Mouse (Mus musculus) CH12.LX (cell line): ENCODE measurements around the gene Fam214a. TPM values are rescaled to one million over a fixed set of nuclear protein-coding genes. Genes with fewer than 3 reads are reported as not detected.

Source experiments
- DNase-seq: peaks from one replicate; pipeline ENCODE4 v3.0.0-alpha.2; 2013; ENCODE audit errors: extremely low read depth
- H3K27ac ChIP-seq: 2 replicates; pipeline ENCODE4 v1.5.1; 2012; ENCODE audit warnings: low read depth, mild to moderate bottlenecking, control low read depth, moderate library complexity; ENCODE audit not compliant: insufficient read depth
- H3K27me3 ChIP-seq: replicated peaks from 2 replicates; pipeline ENCODE3; 2012; ENCODE audit warnings: inconsistent platforms
- H3K36me3 ChIP-seq, 2 experiments: replicated peaks in 1 of 2; 2 replicates each; pipeline versions ENCODE3 to v1.6.1; 2012; ENCODE audit warnings: inconsistent platforms in 1 of 2, low read length in 1 of 2, mild to moderate bottlenecking in 1 of 2, mixed read lengths in 1 of 2, moderate library complexity in 1 of 2; ENCODE audit not compliant: control insufficient read depth in 1 of 2, insufficient read depth in 1 of 2
- H3K4me1 ChIP-seq, 2 experiments: 2 replicates each; pipeline ENCODE4 v1.6.1; 2012; ENCODE audit warnings: inconsistent platforms in 1 of 2, moderate library complexity in 1 of 2; ENCODE audit not compliant: insufficient read depth in 2 of 2, control insufficient read depth in 1 of 2
- H3K4me2 ChIP-seq: 2 replicates; pipeline ENCODE4 v1.6.1; 2012; ENCODE audit warnings: low read depth, mild to moderate bottlenecking, control low read depth; ENCODE audit not compliant: poor library complexity, insufficient read depth, severe bottlenecking
- H3K4me3 ChIP-seq, 3 experiments: fragments of 150-350 bp in 1 of 3; sonication (generic) in 1 of 3; replicated peaks in 1 of 3; 2 replicates each; pipeline versions ENCODE3 to v1.5.1; 2011 to 2012; ENCODE audit warnings: low read depth in 2 of 3, low read length in 2 of 3, mild to moderate bottlenecking in 2 of 3, moderate library complexity in 2 of 3, control low read depth in 1 of 3, improper control_type of control experiment in 1 of 3, inconsistent platforms in 1 of 3, mixed read lengths in 1 of 3; ENCODE audit not compliant: poor library complexity in 1 of 3
- H3K79me2 ChIP-seq: replicated peaks from 2 replicates; pipeline ENCODE4 v1.6.1; 2012; ENCODE audit warnings: mild to moderate bottlenecking, moderate library complexity; ENCODE audit not compliant: control insufficient read depth, poor library complexity, insufficient read depth, severe bottlenecking; ENCODE audit errors: extremely low read depth
- H3K9ac ChIP-seq: 2 replicates; pipeline ENCODE4 v1.6.1; 2012; ENCODE audit warnings: low read depth, mild to moderate bottlenecking, control low read depth, moderate library complexity; ENCODE audit not compliant: insufficient read depth
- H3K9me3 ChIP-seq: replicated peaks from 2 replicates; pipeline ENCODE3; 2012; ENCODE audit warnings: low read length, inconsistent platforms, mixed read lengths
- BHLHE40 ChIP-seq: IDR thresholded peaks from 2 replicates; pipeline ENCODE4 v1.6.1; 2011; ENCODE audit warnings: mild to moderate bottlenecking, low read depth, low read length, improper control_type of control experiment
- CHD1 ChIP-seq: IDR thresholded peaks from 2 replicates; pipeline ENCODE4 v1.6.1; 2012; ENCODE audit warnings: low read depth, low read length, improper control_type of control experiment, inconsistent platforms
- EP300 ChIP-seq: IDR thresholded peaks from 2 replicates; pipeline ENCODE4 v1.6.1; 2011; ENCODE audit warnings: low read length, improper control_type of control experiment
- ETS1 ChIP-seq: conservative IDR thresholded peaks from 2 replicates; pipeline ENCODE4 v1.6.1; 2012; ENCODE audit warnings: low read depth, mild to moderate bottlenecking, inconsistent platforms, low read length, improper control_type of control experiment, moderate library complexity
- HCFC1 ChIP-seq: IDR thresholded peaks from 2 replicates; pipeline ENCODE4 v1.6.1; 2012; ENCODE audit warnings: low read depth, mild to moderate bottlenecking, inconsistent platforms, low read length, improper control_type of control experiment
- JUND ChIP-seq: conservative IDR thresholded peaks from 2 replicates; pipeline ENCODE4 v1.6.1; 2011; ENCODE audit warnings: low read depth, low read length, improper control_type of control experiment
- KAT2A ChIP-seq: IDR thresholded peaks from 2 replicates; pipeline ENCODE4 v1.6.1; 2012; ENCODE audit warnings: low read length, improper control_type of control experiment, inconsistent platforms; ENCODE audit not compliant: insufficient replicate concordance
- MAFK ChIP-seq: IDR thresholded peaks from 2 replicates; pipeline ENCODE4 v1.6.1; 2011; ENCODE audit warnings: low read length, improper control_type of control experiment; ENCODE audit not compliant: insufficient replicate concordance
- MAX ChIP-seq: IDR thresholded peaks from 2 replicates; pipeline ENCODE4 v1.6.1; 2011; ENCODE audit warnings: low read length, improper control_type of control experiment
- MAZ ChIP-seq: IDR thresholded peaks from 2 replicates; pipeline ENCODE4 v1.6.1; 2012; ENCODE audit warnings: low read depth, mild to moderate bottlenecking, inconsistent platforms, low read length, improper control_type of control experiment, moderate library complexity
- MYC ChIP-seq: IDR thresholded peaks from 2 replicates; pipeline ENCODE4 v1.6.1; 2011; ENCODE audit warnings: low read depth, mild to moderate bottlenecking, improper control_type of control experiment, low read length
- NELFE ChIP-seq: IDR thresholded peaks from 2 replicates; pipeline ENCODE4 v1.6.1; 2011; ENCODE audit warnings: low read depth, low read length, improper control_type of control experiment
- NRF1 ChIP-seq: IDR thresholded peaks from 2 replicates; pipeline ENCODE4 v1.6.1; 2014; ENCODE audit warnings: low read depth, mild to moderate bottlenecking, inconsistent platforms, low read length, improper control_type of control experiment, moderate library complexity
- POLR2A ChIP-seq: IDR thresholded peaks from 2 replicates; pipeline ENCODE4 v1.6.1; 2011; ENCODE audit warnings: low read depth, mild to moderate bottlenecking, improper control_type of control experiment, low read length
- RAD21 ChIP-seq: IDR thresholded peaks from 2 replicates; pipeline ENCODE4 v1.6.1; 2011; ENCODE audit warnings: low read depth, mild to moderate bottlenecking, low read length, improper control_type of control experiment, moderate library complexity
- SIN3A ChIP-seq: IDR thresholded peaks from 2 replicates; pipeline ENCODE4 v1.6.1; 2012; ENCODE audit warnings: low read length, improper control_type of control experiment, inconsistent platforms
- TBP ChIP-seq: conservative IDR thresholded peaks from 2 replicates; pipeline ENCODE4 v1.6.1; 2011; ENCODE audit warnings: low read depth, low read length, improper control_type of control experiment
- UBTF ChIP-seq: IDR thresholded peaks from 2 replicates; pipeline ENCODE4 v1.6.1; 2012; ENCODE audit warnings: low read depth, mild to moderate bottlenecking, inconsistent platforms, low read length, improper control_type of control experiment, moderate library complexity
- USF1 ChIP-seq: IDR thresholded peaks from 2 replicates; pipeline ENCODE4 v1.6.1; 2014; ENCODE audit warnings: low read depth, mild to moderate bottlenecking, inconsistent platforms, low read length, improper control_type of control experiment
- USF2 ChIP-seq: conservative IDR thresholded peaks from 2 replicates; pipeline ENCODE4 v1.6.1; 2011; ENCODE audit warnings: low read depth, low read length, improper control_type of control experiment
- ZC3H11A ChIP-seq: IDR thresholded peaks from 2 replicates; pipeline ENCODE4 v1.6.1; 2012; ENCODE audit warnings: low read depth, mild to moderate bottlenecking, inconsistent platforms, low read length, improper control_type of control experiment
- ZKSCAN1 ChIP-seq: IDR thresholded peaks from 2 replicates; pipeline ENCODE4 v1.6.1; 2012; ENCODE audit warnings: low read depth, inconsistent platforms, low read length, improper control_type of control experiment, borderline replicate concordance
- ZMIZ1 ChIP-seq: IDR thresholded peaks from 2 replicates; pipeline ENCODE4 v1.6.1; 2012; ENCODE audit warnings: low read depth, mild to moderate bottlenecking, inconsistent platforms, low read length, improper control_type of control experiment
- dilution Hi-C: fragments of 300-500 bp; cut with MboI; formaldehyde crosslinking; loops from 2 replicates; pipeline ENCODE4 v1.14.3; 2020; ENCODE audit warnings: low sequenced_read_pairs; ENCODE audit not compliant: extremely low pct_unique_long_range_greater_than_20kb, extremely low pct_ligation_motif_present
- in situ Hi-C: fragments of 300-500 bp; cut with MboI; formaldehyde crosslinking; loops from 3 replicates; pipeline ENCODE4 v1.14.3; 2019; ENCODE audit warnings: low sequenced_read_pairs, low pct_ligation_motif_present, low pct_unique_long_range_greater_than_20kb, mixed read lengths
- polyA plus RNA-seq: library from polyadenylated mRNA; unstranded; fragments of >175 nt; gene quantifications from 2 replicates; pipeline ENCODE4 v1.2.1, GENCODE M21; 2012; ENCODE audit warnings: low read depth; ENCODE audit not compliant: insufficient read length
- total RNA-seq, 2 experiments: library from RNA; depleted of rRNA; stranded (reverse); fragments of 300-350 nt in 1 of 2; fragments of >200 nt in 1 of 2; gene quantifications; 2 replicates each; pipeline ENCODE4 v1.2.3; 2012 to 2014

Fam214a gene
- total and polyA plus RNA-seq, 3 experiments: 6.2 to 8.6 (median 7.0) TPM

- Histone ChIP-seq H3K79me2 (peaks cover 44% of the 10 kb centered on the region), H3K4me1 (peaks cover 8 to 50% of the 10 kb centered on the region in 2 experiments), H3K9me3 (no peaks in the 10 kb centered on the region), H3K36me3 (no peaks in the 10 kb centered on the region), H3K27me3 (no peaks in the 10 kb centered on the region), H3K27ac (peak overlapping the region; percentile 87), H3K4me2 (peak overlapping the region; percentile 80; the same call in 1 of the 2 replicates), H3K9ac (peak overlapping the region; percentile 81), H3K4me3 (peak overlapping the region; percentile 76 to 99 (median 80))
- dilution Hi-C loops (no loop called here), in situ Hi-C loops (no loop called here)
- TF ChIP-seq SIN3A (peak; percentile 14; the same call in 1 of the 2 replicates), UBTF (0 out of 2 replicates have a peak, but pooled peaks have one; percentile 32), HCFC1 (no peak), TBP (0 out of 2 replicates have a peak, but pooled peaks have one; percentile 21)
- peak; percentile 66 for DNase-seq
Observed at GRCm38 (mm10) chr9:75071706-75072192, 119.1 kb downstream of the Fam214a start.

- DNase-seq: no peak
- no peak overlapping the region for H3K27ac ChIP-seq
- no peaks in the 10 kb centered on the region for H3K27me3 ChIP-seq
- H3K9ac ChIP-seq: peak overlapping the region; percentile 81
- H3K79me2 ChIP-seq: peaks cover 49% of the 10 kb centered on the region
- H3K4me1 ChIP-seq: peaks cover 10 to 56% of the 10 kb centered on the region in 2 experiments
- in situ Hi-C loops (no loop called here), dilution Hi-C loops (no loop called here)
- H3K9me3 ChIP-seq: no peaks in the 10 kb centered on the region
- H3K36me3 ChIP-seq: no peaks in the 10 kb centered on the region
- TF ChIP-seq MAFK (no peak), ZMIZ1 (no peak), ZC3H11A (no peak), ETS1 (no peak), MAX (peak; percentile 54; the same call in 1 of the 2 replicates), MAZ (no peak), EP300 (peak; percentile 24; the same call in 1 of the 2 replicates), UBTF (no peak), MYC (peak; percentile 30; the same call in 1 of the 2 replicates), JUND (no peak), NRF1 (no peak), SIN3A (no peak; the same call in 1 of the 2 replicates), POLR2A (no peak), USF2 (peak; percentile 41), KAT2A (no peak), USF1 (peak; percentile 14; the same call in 1 of the 2 replicates), RAD21 (no peak), CHD1 (no peak), NELFE (no peak), ZKSCAN1 (no peak), BHLHE40 (peak; percentile 34; the same call in 1 of the 2 replicates)
- peak overlapping the region; percentile 76 to 99 (median 80) for H3K4me3 ChIP-seq
- H3K4me2 ChIP-seq: peak overlapping the region; percentile 80
Observed at GRCm38 (mm10) chr9:75072361-75072760, 119.7 kb downstream of the Fam214a start.
